Mouse (Mus musculus): ENCODE measurements around the gene Zbtb7b. TPM values are rescaled to one million over a fixed set of nuclear protein-coding genes. Genes with fewer than 3 reads are reported as not detected.

Gene Zbtb7b
- polyA plus RNA-seq, 1 experiment, result 76.2 TPM

DNA sequence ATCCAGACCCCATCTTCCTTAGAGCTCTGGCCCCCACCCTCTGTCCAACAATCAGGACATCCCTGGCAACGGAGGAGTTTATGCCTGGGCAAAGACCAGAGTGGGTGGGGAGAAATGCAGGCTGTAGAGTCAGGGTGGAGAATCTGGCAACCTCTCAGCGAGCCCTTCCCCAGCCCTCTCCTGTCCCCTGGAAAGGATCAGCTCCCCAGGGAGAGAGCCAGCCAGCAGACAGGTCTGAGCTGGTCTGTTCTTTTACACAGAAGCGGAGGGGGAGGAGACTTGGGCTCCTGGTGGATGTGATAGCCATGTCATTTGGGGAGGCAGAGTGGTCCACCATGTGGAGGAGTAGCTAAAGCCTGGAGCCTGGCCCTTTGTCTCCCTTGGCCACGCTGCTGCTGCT lies 66.0 kb downstream of the Zbtb7b start:
- H3K27me3 ChIP-seq (replicated peaks), result peaks cover 93% of the 10 kb centered on the region
- H3K4me1 ChIP-seq, result peaks cover 5% of the 10 kb centered on the region; the same call in 1 of the 2 replicates
- TF ChIP-seq FLI1 (IDR thresholded peaks at IDR 0.05; ENCODE audit: low read length), result no peak
- TF ChIP-seq GATA1 (IDR thresholded peaks at IDR 0.05; ENCODE audit: borderline replicate concordance, low read length), result no peak
- no peaks in the 10 kb centered on the region for H3K9me3 ChIP-seq
- no peaks in the 10 kb centered on the region for H3K36me3 ChIP-seq (replicated peaks; ENCODE audit: low read length)
- no peak overlapping the region for H3K4me3 ChIP-seq (replicated peaks)

Other genes starting within 250 kb of the Zbtb7b start
- gene Hcn3, start 234.6 kb downstream of the Zbtb7b start, polyA plus RNA-seq (2012; ENCODE audit: insufficient read depth, low replicate concordance), result 0.36 and 0.68 TPM in 2 replicates
- gene Clk2, start 230.0 kb downstream of the Zbtb7b start, polyA plus RNA-seq (2012; ENCODE audit: insufficient read depth, low replicate concordance), result 12.9 and 13.3 TPM in 2 replicates
- 180 and 256 TPM in 2 replicates for gene Scamp3, start 217.3 kb downstream of the Zbtb7b start, polyA plus RNA-seq (2012; ENCODE audit: insufficient read depth, low replicate concordance)
- gene Fam189b, start 211.6 kb downstream of the Zbtb7b start, polyA plus RNA-seq (2012; ENCODE audit: insufficient read depth, low replicate concordance), result 23.3 and 39.8 TPM in 2 replicates
- gene Gba, start 191.8 kb downstream of the Zbtb7b start, polyA plus RNA-seq (2012; ENCODE audit: insufficient read depth, low replicate concordance), result 8.5 and 10.8 TPM in 2 replicates
- 0.07 TPM in 1 of 2 replicates, not detected in the other for gene Thbs3, start 179.6 kb downstream of the Zbtb7b start, polyA plus RNA-seq (2012; ENCODE audit: insufficient read depth, low replicate concordance)
- gene Mtx1, start 167.7 kb downstream of the Zbtb7b start, polyA plus RNA-seq (2012; ENCODE audit: insufficient read depth, low replicate concordance), result 299 and 549 TPM in 2 replicates
- gene Muc1, start 165.7 kb downstream of the Zbtb7b start, polyA plus RNA-seq (2012; ENCODE audit: insufficient read depth, low replicate concordance), result 0.29 and 1.2 TPM in 2 replicates
- gene Krtcap2, start 148.8 kb downstream of the Zbtb7b start, polyA plus RNA-seq (2012; ENCODE audit: insufficient read depth, low replicate concordance), result 81.0 and 225 TPM in 2 replicates
- 1.8 and 2.1 TPM in 2 replicates for gene Trim46, start 148.5 kb downstream of the Zbtb7b start, polyA plus RNA-seq (2012; ENCODE audit: insufficient read depth, low replicate concordance)
- gene Dpm3, start 135.4 kb downstream of the Zbtb7b start, polyA plus RNA-seq (2012; ENCODE audit: insufficient read depth, low replicate concordance), result 435 and 701 TPM in 2 replicates
- gene Slc50a1, start 124.2 kb downstream of the Zbtb7b start, polyA plus RNA-seq (2012; ENCODE audit: insufficient read depth, low replicate concordance), result 7.0 and 25.0 TPM in 2 replicates
- gene Efna1, start 113.6 kb downstream of the Zbtb7b start, polyA plus RNA-seq (2012; ENCODE audit: insufficient read depth, low replicate concordance), result 0.16 TPM in 1 of 2 replicates, not detected in the other
- not detected in 2 replicates for gene Efna3, start 71.8 kb downstream of the Zbtb7b start, polyA plus RNA-seq (2012; ENCODE audit: insufficient read depth, low replicate concordance)
- gene Efna4, start 56.7 kb downstream of the Zbtb7b start, polyA plus RNA-seq (2012; ENCODE audit: insufficient read depth, low replicate concordance), result 0.29 TPM in 1 of 2 replicates, not detected in the other
- 36.8 and 135 TPM in 2 replicates for gene Adam15, start 44.8 kb downstream of the Zbtb7b start, polyA plus RNA-seq (2012; ENCODE audit: insufficient read depth, low replicate concordance)
- gene Dcst2, start 32.8 kb downstream of the Zbtb7b start, polyA plus RNA-seq (2012; ENCODE audit: insufficient read depth, low replicate concordance), result not detected in 2 replicates
- gene Dcst1, start 29.5 kb downstream of the Zbtb7b start, polyA plus RNA-seq (2012; ENCODE audit: insufficient read depth, low replicate concordance), result not detected in 2 replicates
- gene Lenep, start 8.0 kb upstream of the Zbtb7b start, polyA plus RNA-seq (2012; ENCODE audit: insufficient read depth, low replicate concordance), result 0.31 and 0.95 TPM in 2 replicates
- 23.1 and 23.4 TPM in 2 replicates for gene Flad1, start 17.1 kb upstream of the Zbtb7b start, polyA plus RNA-seq (2012; ENCODE audit: insufficient read depth, low replicate concordance)
- gene Cks1b, start 23.6 kb upstream of the Zbtb7b start, polyA plus RNA-seq (2012; ENCODE audit: insufficient read depth, low replicate concordance), result 16.4 and 53.9 TPM in 2 replicates
- gene Shc1, start 23.7 kb upstream of the Zbtb7b start, polyA plus RNA-seq (2012; ENCODE audit: insufficient read depth, low replicate concordance), result 22.7 and 67.6 TPM in 2 replicates
- gene Pygo2, start 35.4 kb upstream of the Zbtb7b start, polyA plus RNA-seq (2012; ENCODE audit: insufficient read depth, low replicate concordance), result 35.3 and 137 TPM in 2 replicates
- gene Pbxip1, start 41.9 kb upstream of the Zbtb7b start, polyA plus RNA-seq (2012; ENCODE audit: insufficient read depth, low replicate concordance), result 23.0 and 29.3 TPM in 2 replicates
- gene Pmvk, start 59.8 kb upstream of the Zbtb7b start, polyA plus RNA-seq (2012; ENCODE audit: insufficient read depth, low replicate concordance), result 10.7 and 35.6 TPM in 2 replicates
- gene Kcnn3, start 125.4 kb upstream of the Zbtb7b start, polyA plus RNA-seq (2012; ENCODE audit: insufficient read depth, low replicate concordance), result not detected in 2 replicates